Mouse (Mus musculus) midbrain, embryonic 11.5 days (tissue): ENCODE measurements around the gene Cfl2. TPM values are rescaled to one million over a fixed set of nuclear protein-coding genes. Genes with fewer than 3 reads are reported as not detected.

Experiments used
- ATAC-seq: fragments of 200-750 bp; cut with Nextera tagmentation; 2 replicates; pipeline ENCODE4 v1.8.0; 2017; ENCODE audit warnings: moderate TSS enrichment, moderate library complexity; ENCODE audit not compliant: low FRiP score
- DNase-seq: peaks from one replicate; pipeline ENCODE4 v3.0.0; 2015; ENCODE audit warnings: low spot score; ENCODE audit errors: missing footprints
- H3K27ac ChIP-seq: fragments of 300-500 bp; sonication (generic); 2 replicates; pipeline ENCODE4 v1.5.1; 2014; ENCODE audit warnings: low read depth, low read length
- H3K27me3 ChIP-seq: fragments of 300-500 bp; sonication (generic); 2 replicates; pipeline ENCODE4 v1.6.1; 2014; ENCODE audit warnings: mild to moderate bottlenecking, low read length, moderate library complexity, mixed read lengths; ENCODE audit not compliant: control insufficient read depth, insufficient read depth
- H3K36me3 ChIP-seq: fragments of 300-500 bp; sonication (generic); 2 replicates; pipeline ENCODE4 v1.6.1; 2014; ENCODE audit warnings: mild to moderate bottlenecking, low read length, moderate library complexity, mixed read lengths; ENCODE audit not compliant: control insufficient read depth, insufficient read depth
- H3K4me1 ChIP-seq: fragments of 300-500 bp; sonication (generic); 2 replicates; pipeline ENCODE4 v1.6.1; 2014; ENCODE audit warnings: low read length; ENCODE audit not compliant: control insufficient read depth, insufficient read depth
- H3K4me2 ChIP-seq: fragments of 300-500 bp; sonication (generic); 2 replicates; pipeline ENCODE4 v1.6.1; 2014; ENCODE audit warnings: mild to moderate bottlenecking, moderate library complexity
- H3K4me3 ChIP-seq: fragments of 300-500 bp; sonication (generic); 2 replicates; pipeline ENCODE4 v1.5.1; 2014; ENCODE audit warnings: low read depth, low read length
- H3K9ac ChIP-seq: fragments of 300-500 bp; sonication (generic); 2 replicates; pipeline ENCODE4 v1.6.1; 2014; ENCODE audit warnings: low read length
- H3K9me3 ChIP-seq: fragments of 300-500 bp; sonication (generic); 2 replicates; pipeline ENCODE4 v1.6.1; 2016; ENCODE audit warnings: low read length; ENCODE audit not compliant: control insufficient read depth
- WGBS: fragments of 180-500 bp; shearing (Covaris S2); extraction: QIAGEN DNeasy Blood & Tissue Kit; methylation state at CpG from one replicate; pipeline ENCODE4 v1.1.7; 2014; 5-methylcytosine and 5-hydroxymethylcytosine counted together
- polyA plus RNA-seq: library from polyadenylated mRNA; unstranded; fragments of >200 nt; fragmentation: Nextera tagmentation; extraction: Ambion mirVana; gene quantifications from 2 replicates; pipeline ENCODE4 v1.2.1, GENCODE M21; 2014

Cfl2 gene
- polyA plus RNA-seq, 1 experiment from 2014 or later, result 278 TPM

DNA sequence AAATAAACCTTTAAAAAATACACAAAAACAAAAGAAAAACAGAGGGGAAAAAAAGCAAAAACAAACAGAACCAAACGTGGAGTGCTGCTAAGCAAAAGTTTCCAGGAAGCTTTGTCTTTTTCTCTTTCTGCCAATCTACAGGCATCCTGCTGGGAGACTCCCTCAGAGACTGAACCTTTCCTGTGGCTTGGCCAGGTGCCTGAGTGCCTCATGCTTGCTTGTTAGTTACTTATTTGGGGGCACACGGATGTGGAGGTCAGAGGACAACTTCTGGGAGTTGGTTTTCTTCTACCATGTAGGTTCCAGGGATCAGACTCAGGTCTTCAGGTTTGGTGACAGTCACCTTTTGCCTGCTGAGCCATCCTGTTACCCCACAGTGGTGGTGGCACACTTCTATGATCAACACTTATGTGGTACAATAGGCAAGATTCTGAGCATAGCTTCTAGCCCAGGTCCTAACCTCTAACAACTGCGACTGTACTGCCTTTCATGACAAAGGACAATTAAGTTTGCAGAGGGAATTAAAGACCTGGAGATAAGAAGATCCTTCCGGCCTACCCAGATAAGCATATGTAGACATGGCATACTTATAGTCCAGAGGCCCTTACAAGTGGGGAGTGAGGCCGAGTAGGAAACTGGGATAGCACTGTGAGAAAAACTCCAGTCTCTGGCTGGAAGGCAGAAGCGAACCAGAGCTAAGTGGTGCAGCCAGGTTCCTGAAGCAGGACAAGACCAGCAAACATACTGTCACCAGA, 43.3 kb downstream of the Cfl2 start:
- 70% methylated on average over 6 of the region's 6 CpGs for WGBS
- no peaks in the 10 kb centered on the region for H3K9me3 ChIP-seq
- H3K36me3 ChIP-seq, result no peaks in the 10 kb centered on the region
- no peak overlapping the region for H3K27ac ChIP-seq
- H3K9ac ChIP-seq, result no peak overlapping the region
- ATAC-seq (no peak), DNase-seq (peak; percentile 35)
- H3K27me3 ChIP-seq, result no peaks in the 10 kb centered on the region
- no peak overlapping the region for H3K4me2 ChIP-seq
- no peaks in the 10 kb centered on the region for H3K4me1 ChIP-seq
- no peak overlapping the region for H3K4me3 ChIP-seq

- Histone ChIP-seq H3K9me3 (no peaks in the 10 kb centered on the region), H3K4me2 (no peak overlapping the region), H3K4me3 (no peak overlapping the region), H3K36me3 (no peaks in the 10 kb centered on the region), H3K9ac (no peak overlapping the region), H3K4me1 (no peaks in the 10 kb centered on the region), H3K27ac (no peak overlapping the region), H3K27me3 (no peaks in the 10 kb centered on the region)
- peak; percentile 23 for DNase-seq
- 87% methylated on average over 2 of the region's 2 CpGs for WGBS
- no peak for ATAC-seq
Measured at GRCm38 (mm10) chr12:54810142-54810541, 52.5 kb downstream of the Cfl2 start.

Other genes starting within 250 kb of the Cfl2 start
- 213 and 221 TPM in 2 replicates for gene Sptssa, start 206.3 kb downstream of the Cfl2 start, polyA plus RNA-seq
- 77.8 and 88.0 TPM in 2 replicates for gene Eapp, start 167.0 kb downstream of the Cfl2 start, polyA plus RNA-seq
- gene Snx6, start 67.2 kb downstream of the Cfl2 start, polyA plus RNA-seq, result 251 and 261 TPM in 2 replicates
- not detected in 2 replicates for gene Gm20403, start 123.7 kb upstream of the Cfl2 start, polyA plus RNA-seq
- gene Baz1a, start 151.5 kb upstream of the Cfl2 start, polyA plus RNA-seq, result 34.3 and 37.7 TPM in 2 replicates
- gene 2700097O09Rik, start 217.2 kb upstream of the Cfl2 start, polyA plus RNA-seq, result 33.2 and 36.2 TPM in 2 replicates
- 176 and 184 TPM in 2 replicates for gene Srp54a, start 217.4 kb upstream of the Cfl2 start, polyA plus RNA-seq